Mouse (Mus musculus) naive thymus-derived CD4-positive, alpha-beta T cell, adult 2 months (primary cell): ENCODE data around the gene Itprid2.

ENCODE experiments used
- DNase-seq: peaks from one replicate; pipeline ENCODE4 v3.0.0-alpha.2; 2011; ENCODE audit warnings: low read depth

The Itprid2 gene

DNA sequence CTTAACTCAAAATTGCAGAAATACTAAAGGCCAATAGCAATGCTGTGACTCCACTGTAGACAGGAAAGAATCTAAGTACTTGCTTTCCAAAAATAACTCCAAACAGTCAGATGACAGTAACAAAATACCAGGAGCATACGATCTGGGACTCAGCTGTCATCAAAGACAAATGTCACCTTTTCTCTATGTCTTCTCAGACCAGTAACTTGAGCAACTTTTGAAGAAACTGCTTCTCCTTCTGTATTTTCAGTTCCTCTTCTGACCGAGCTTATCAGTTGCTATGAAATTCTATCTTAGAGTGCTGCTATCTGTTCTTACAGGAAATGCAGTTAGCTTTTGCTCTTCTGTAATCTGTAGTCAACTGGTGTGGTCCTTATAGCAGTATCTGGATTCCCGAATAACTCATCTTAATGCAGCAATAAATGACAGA, 78.5 kb downstream of the Itprid2 start:
- DNase-seq = peak; percentile 1

- DNase-seq = no peak
These were observed 79.6 kb downstream of the Itprid2 start for GRCm38 (mm10) chr2:79714745-79715144.

DNA sequence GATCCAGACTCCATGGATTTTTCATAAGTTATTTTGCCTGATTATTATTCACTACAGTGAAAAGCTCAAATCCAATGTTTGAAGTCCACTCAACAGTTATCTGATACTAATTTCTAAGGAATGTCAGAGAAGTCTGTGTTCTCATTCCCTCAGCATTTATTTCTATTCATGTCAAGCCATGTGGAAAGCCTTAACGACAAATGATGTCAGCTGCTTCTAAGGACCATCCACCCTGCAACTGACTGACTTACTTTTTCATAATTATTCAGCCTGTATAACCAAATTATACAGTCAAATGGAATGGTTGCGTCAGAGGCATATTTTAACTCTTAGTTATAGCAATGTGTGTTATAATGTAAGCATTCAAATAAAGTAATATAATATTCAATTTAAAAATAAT, 80.8 kb downstream of the Itprid2 start:
- no peak for DNase-seq

DNA sequence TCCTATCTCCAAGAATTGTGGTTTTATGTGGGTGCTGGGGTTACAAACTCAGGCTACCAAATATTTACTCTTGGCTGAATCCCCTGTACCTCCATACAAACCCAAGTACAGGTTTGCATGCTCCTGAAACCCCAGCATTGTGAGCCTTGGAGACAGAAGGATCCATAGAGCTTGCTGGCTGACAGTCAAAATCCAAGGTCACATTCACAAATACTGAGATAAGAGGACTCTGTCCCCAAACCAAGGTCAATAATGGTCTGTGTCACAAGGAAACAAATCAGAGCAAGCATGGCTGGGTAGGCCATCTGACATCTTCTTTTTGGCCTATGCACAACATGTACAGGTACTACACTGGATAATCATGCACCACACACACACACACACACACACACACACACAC, 82.7 kb downstream of the Itprid2 start:
- no peak for DNase-seq

- DNase-seq = no peak
These were observed 87.3 kb downstream of the Itprid2 start for GRCm38 (mm10) chr2:79722415-79722814.
